Mouse (Mus musculus) left cerebral cortex, postnatal 14 days (tissue): ENCODE results near the gene Htr1f. TPM values are rescaled to one million over a fixed set of nuclear protein-coding genes. Genes with fewer than 3 reads are reported as not detected.
A peak's percentile ranks its signal among the peaks of the same experiment; 100 is the strongest.

Experiments
- DNase-seq, 2 experiments: peaks; one replicate each; pipeline ENCODE4 v3.0.0; 2021 to 2022; ENCODE audit warnings: low spot score in 2 of 2, mixed read lengths in 1 of 2
- intact Hi-C: fragments of 180-260 bp; cut with DNase I; formaldehyde crosslinking; loops from one replicate; pipeline ENCODE4 v1.15.1; 2025
- total RNA-seq, 2 experiments: library from RNA; stranded (reverse); gene quantifications; 2 replicates each; pipeline ENCODE4 v1.2.3; 2021

Htr1f gene
- total RNA-seq, 2 experiments from 2014 or later = 5.2 to 5.7 TPM

DNA sequence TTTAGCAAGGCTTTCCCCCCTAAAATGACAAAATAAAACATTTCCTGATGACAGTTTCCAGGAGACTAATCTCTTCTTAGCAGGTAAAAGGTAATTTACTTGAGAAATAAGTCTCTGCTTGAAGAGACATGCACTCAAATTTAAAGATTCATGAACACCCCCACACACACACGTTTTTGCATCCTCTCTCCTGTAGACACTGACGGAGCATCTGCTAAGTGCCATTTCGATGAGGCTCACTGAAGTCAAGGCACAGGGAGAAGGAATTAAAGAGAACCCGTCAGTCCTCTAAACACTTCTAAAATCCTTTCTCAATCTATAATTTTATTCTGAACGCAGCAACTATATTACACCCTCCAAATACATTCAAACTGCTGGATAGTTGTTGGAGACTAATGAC is 131.0 kb downstream of the Htr1f start:
- intact Hi-C loops = no loop called here
- peak in 1 of 2 experiments; percentile 14 for DNase-seq

DNA sequence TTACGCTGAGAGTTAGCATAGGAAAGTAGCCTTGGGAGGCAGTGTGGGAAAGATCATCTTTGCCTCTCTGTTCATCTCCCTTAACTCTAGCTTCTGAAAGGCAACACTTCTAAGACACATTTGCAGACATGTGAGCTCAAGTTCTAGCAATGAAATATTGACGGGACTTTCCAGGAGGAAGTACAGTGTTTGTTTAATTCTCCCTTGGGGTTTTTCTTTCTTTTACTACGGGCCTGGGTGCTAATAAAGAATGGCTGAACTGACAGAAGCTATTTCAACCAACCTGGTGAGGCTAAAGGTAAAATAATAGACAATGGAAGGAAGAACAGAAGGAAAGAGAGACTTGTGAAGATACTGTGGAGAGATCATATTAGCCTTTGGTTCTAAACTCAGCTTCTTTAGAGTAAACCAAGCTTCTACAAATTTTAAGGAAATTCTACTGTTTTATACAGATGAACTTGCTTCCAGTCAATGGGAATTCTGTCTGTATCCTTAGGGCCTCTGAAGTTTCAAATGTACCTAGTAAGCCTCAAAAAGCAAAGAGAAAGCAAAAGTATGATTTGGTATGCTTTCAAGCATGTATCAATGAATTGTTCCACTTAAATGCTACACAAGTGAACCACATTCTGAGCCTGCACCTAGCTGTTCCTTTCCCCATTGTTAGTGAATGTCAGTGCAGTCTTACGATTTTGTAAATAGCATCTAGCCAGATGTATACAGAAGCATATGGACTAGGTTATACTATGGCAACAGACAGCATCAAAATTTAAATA is 131.9 kb downstream of the Htr1f start:
- DNase-seq = no peak
- intact Hi-C loops = no loop called here

DNA sequence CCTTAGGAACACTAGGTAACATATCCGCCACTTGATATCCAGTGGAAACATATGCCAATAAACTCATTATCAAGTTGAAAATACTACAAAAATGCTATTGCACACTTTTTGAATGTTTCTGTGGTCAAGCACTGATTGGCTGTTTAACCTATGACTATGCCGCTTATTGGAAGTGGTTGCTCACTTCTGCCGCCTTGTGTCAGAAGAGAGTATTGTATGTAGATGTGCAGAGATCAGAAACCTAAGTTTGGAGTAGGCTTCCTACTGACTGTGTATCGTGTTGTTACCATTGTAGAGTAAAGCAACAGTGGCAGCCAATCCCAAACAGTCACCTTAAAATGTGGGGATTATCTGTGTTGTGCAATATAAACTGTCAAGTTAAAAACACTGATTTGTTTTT is 144.0 kb downstream of the Htr1f start:
- no peak for DNase-seq
- intact Hi-C loops = no loop called here

DNA sequence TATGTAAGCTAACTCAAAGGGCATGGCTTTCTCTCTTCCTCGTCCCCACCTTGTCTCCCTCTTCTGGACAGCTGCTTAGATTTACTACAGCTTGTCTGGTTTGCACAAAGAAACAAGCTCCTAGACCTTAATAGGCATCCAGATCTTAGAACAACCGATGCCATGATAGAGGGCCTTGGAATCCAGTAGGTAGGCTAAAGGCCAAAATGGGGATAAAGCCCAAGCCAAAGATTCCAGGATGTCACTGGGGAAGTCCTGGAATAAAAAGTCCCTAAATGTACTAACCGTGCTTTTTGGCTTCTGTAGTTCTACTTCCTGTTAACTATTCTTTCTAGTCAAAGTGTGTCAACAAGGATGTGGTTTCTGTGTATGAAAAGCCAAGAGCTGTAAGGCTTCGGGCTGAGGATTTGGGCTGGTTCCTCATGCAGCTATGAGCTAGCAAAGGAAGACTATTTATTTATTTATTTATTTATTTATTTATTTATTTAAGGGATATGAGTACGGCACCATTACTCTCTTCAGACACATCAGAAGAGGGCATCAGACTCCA is 163.9 kb downstream of the Htr1f start:
- no peak for DNase-seq
- intact Hi-C loops = no loop called here

DNA sequence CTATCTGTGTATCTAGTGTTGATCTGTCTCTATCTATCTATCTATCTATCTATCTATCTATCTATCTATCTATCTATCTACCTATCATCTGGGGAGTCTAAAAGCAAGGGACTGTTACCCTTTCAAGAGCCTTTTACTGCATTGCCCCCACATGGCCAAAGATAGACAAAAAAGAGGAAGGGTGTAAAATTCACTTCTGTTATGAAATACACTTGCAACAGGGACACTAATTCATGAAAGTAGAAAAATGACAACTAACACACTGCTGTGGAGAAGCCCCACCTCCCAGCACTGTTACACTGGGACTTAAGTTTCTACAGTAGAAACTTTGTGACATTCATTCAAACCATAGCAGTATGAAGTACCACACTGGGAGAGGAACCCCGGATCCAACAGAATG is 170.9 kb downstream of the Htr1f start:
- intact Hi-C loops = no loop called here
- no peak for DNase-seq

DNA sequence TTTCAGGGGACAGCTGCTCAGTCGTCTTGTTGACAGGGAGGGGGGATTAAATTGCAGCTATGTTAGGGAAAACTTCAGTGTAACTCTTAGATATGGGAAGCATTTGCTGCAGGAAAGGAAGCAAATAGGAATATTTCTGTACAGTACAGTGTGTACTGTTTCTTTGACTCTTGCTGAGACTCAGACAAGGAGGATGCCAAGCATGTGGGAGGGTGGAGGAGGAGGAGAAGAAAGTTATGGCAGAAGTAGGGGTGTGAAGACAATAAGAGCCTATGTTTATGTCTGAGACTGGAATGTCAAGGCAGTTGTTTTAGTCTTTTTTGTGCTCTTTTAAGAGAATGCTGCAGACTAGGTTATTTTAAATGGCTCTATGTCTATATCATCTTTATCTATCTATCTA is 171.6 kb downstream of the Htr1f start:
- intact Hi-C loops = no loop called here

DNA sequence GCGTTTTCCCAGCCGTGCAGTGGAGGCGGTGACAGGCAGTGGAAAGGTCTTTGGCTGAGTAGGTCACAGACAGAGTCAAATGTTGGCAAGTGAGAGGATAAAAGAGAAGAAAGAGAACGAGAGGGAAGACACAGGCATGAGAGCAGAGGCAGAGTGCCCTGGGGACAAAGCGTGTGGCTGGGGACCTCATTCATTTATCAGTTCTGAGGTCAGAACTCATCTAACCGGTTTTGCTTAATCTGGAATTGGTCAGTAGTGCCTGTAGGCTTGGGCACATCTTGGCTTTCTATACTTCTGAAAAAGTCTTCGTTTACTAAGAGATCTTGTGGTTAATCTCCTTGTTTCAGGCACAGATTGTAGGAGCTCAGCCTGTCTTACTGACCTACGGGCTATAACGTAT is 182.2 kb downstream of the Htr1f start:
- DNase-seq = no peak
- intact Hi-C loops = no loop called here

More for the DNA sequence above, 171.6 kb downstream of the Htr1f start:
- DNase-seq = peak; percentile 16 to 52

DNA sequence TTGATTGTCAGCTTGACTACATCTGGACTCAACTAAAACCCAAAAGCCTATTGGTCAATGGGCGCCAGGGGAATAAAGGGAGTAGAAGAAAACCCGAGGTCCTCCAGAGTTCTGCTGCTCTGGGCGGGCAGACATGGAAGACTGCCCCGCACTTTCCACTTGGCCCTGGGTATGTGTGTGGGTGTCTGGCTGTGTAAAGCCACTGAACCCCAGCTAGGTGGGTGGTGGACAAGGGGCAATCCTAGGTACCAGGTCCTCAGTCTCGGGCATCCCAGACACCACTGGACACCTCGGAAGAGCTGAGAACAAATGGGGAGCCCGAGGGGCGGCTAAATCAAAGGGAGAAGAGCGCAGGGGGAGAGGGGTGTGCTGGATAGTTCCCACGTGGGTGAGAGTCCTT is 196.9 kb downstream of the Htr1f start:
- intact Hi-C loops = loop anchor here (10.0 kb wide), 1 partner anchor 1106 kb away; no protein-coding TSS in a partner anchor

DNA sequence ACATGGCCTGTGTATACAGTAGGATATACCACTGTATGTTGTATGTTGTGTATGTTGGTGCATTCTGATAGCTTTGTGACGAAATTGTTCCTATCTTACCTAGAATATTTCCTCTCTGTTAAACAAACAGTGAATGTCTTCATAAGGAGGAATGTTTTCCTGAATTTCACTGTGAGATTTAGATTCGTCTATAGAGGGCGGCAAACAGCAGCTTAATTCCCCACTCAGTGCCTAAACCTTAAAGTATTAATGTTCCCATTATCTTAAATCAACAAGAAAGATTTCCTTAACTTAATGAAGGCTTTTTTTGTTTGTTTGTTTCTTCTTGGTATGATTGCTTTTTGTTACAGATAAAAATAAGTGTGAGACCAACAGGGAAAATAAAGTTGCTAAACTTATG is 198.5 kb downstream of the Htr1f start:
- peak; percentile 14 to 45 for DNase-seq
- intact Hi-C loops = loop anchor here (2.0 to 10.0 kb wide), 2 partner anchors 568 to 1108 kb away; no protein-coding TSS in a partner anchor

More for the DNA sequence above, 196.9 kb downstream of the Htr1f start:
- no peak for DNase-seq

DNA sequence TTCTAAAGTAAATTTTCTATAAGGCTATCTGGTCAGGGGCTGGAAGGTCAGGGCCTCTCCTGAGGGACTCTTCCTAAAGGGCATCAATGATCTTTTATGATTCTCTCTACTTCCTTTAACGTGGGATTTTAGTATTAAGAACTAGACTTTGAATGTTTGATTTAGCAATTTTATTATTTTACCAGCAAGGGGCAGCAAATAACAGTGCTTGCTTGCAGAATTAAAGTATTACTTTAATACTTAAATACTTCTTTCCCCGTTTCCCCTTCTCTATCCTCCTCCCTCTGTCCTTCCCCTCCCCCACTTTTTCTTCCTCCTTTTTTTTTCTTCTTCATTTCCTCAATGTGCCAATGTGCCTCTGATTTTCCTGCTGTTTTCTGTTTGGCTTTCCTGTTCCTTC is 202.3 kb downstream of the Htr1f start:
- DNase-seq = no peak
- intact Hi-C loops = loop anchor here (2.0 to 10.0 kb wide), 2 partner anchors 593 to 1111 kb away; no protein-coding TSS in a partner anchor

DNA sequence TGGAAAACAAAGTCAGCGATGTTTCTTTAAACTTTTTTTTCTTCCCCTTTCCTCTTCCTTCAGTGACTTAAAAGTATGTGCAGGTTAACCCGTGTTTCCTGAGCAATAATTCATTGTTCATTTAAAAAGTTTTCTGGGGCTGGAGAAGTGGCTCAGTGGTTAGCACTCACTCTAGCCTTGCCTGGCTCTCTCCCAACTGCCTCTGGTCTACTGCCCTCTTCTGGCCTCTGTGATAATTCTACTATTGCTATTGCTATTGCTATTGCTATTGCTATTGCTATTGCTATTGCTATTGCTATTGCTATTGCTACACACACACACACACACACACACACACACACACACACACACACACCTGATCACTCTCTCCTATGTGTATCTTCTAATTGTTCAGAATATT is 206.6 kb downstream of the Htr1f start:
- intact Hi-C loops = no loop called here
- no peak for DNase-seq

DNA sequence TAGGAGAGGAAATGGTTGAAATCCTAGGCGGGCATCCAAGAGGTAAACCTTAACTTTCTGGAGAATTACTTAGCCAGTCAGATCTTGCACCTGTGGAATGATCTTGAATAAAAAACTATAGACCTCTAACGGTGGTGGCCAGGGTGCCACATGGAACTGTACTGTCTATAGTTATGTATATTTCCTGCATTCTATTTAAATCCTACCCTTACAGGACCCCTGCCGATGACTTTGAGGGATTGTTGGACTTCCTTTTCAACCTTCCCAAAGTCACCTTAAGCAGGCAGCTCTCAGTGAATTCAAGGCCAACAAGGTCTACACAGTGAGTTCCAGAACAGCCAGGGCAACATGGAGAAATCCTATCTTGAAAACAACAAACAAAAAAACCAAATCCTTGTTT is 216.2 kb downstream of the Htr1f start:
- no peak for DNase-seq
- intact Hi-C loops = no loop called here

DNA sequence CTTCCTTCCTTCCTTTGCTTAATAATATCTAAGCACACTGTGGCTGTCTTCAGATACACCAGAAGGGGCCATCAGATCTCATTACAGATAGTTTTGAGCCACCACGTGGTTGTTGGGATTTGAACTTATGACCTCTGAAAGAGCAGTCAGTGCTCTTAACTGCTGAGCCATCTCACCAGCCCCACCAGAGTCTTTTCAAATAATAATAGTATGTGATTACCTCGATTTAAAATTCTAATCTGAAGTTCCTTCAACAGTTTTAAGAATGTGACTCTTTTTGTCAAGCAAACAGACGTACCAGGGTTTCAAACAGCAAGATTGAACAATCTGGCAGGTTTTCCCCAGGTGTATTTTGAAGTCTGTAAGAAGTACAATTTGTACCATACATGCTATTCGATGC is 220.1 kb downstream of the Htr1f start:
- DNase-seq = no peak
- intact Hi-C loops = no loop called here

DNA sequence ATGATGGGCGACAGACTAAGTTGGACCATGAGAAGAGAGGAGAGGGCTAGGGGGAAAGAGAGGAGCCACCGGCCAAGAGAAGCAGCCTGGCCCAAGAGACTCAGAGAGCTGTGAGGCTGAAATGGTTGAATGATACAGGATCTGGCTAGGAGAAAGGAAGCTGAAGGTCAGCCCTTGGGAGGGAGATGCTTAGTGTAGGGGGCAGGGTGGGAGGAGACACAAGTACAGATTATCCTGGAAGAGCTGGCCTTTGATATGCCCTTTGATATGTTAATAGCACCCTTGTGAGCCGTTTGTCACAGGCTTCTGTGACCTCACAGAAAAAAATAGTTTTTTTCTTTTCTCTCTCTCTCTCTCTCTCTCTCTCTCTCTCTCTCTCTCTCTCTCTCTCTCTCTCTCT is 220.5 kb downstream of the Htr1f start:
- DNase-seq = no peak
- intact Hi-C loops = no loop called here

DNA sequence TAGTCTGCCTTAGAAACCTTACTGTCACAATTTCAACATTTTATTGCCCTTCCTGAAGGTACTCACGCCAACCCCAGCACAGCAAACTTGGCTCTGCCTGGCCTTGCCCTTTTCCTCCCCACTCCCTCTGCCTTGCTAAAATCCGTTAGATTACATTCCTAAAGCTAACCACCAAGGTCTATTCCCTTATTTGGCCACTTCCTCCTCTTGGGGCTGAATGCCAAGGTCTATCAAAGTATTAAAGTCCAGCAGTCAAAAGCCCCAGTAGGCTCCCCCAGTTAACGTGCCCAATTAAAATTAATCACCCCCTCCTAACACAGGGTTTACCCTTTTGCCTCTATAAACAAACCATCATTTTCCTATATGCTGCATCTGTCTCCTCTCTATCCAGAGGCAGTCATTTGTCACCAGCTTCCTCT is 221.2 kb downstream of the Htr1f start:
- intact Hi-C loops = no loop called here
- DNase-seq = no peak

DNA sequence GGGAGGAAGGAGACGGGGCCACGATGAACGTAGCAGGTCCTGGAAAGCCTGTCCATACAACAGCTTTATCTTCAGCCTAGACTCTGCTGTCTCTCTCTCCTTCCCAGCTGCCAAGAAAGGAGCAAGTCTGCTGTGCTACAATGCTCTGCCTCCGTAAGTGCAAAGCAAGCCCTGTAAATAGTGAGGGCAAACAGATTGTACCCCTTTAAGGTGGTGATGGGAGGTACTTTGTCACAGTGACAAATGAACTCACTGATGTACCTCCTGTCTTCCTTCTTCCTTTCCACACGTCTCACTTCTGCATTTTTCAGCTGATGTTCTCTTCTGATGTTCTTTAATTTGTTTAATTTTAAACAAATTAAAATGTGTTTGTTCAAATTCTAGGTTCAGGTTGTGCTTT is 221.8 kb downstream of the Htr1f start:
- no peak for DNase-seq
- intact Hi-C loops = no loop called here

DNA sequence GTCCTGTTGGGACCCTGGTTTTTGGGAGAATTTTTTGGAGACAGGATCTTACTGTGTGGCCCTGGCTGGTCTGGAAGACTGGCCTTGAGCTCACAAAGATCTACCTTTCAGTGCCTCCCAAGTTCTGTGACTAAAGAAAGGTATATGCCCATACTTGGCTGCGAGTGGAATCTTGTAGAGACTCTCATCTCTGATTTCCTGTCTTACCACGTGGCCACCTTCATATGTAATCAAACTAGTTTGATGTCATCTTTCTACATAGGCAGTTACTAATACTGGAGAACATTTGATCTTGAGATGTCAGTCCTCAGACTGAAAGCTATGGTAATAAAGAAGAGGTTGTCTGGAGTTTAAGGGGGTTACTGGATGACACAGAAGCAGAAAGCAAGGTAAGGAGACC is 224.2 kb downstream of the Htr1f start:
- no peak for DNase-seq
- intact Hi-C loops = no loop called here

DNA sequence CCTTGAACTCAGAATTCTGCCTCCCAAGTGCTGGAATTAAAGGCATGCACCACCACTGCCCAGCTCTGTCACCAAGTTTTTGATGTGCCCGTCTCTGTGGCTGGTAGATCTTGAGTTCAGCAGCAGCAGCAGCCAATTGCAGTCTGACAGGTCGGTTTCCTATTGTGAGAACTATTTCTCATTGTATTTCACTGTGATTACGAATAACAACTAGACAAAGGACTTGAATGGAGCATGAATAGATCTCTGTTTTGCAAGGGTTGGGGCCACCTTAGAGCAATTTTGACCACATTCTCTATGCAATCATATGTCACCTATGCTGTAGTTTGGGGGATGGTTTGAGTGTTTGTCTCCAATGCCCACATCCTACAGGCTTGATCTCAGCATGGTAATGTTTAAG is 224.7 kb downstream of the Htr1f start:
- DNase-seq = no peak
- intact Hi-C loops = no loop called here

DNA sequence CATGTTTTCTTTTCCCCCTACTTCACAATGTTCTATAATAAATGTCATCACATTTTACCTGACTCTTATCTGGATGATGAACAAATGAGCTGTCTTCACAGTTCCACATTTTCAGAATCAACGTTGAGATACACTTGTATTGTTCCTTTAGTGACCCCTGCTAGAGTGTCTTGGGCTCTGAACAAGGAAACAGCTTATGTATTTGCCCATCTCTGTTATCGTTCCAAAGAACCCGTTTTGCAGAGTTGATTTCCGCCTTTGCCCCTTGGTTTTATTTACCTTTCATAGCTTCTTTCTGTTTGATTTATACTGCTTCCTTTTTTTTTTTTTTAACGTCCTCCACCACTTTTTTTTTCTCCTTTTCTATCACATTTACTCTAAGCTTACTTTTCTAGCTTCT is 225.9 kb downstream of the Htr1f start:
- intact Hi-C loops = no loop called here
- no peak for DNase-seq

DNA sequence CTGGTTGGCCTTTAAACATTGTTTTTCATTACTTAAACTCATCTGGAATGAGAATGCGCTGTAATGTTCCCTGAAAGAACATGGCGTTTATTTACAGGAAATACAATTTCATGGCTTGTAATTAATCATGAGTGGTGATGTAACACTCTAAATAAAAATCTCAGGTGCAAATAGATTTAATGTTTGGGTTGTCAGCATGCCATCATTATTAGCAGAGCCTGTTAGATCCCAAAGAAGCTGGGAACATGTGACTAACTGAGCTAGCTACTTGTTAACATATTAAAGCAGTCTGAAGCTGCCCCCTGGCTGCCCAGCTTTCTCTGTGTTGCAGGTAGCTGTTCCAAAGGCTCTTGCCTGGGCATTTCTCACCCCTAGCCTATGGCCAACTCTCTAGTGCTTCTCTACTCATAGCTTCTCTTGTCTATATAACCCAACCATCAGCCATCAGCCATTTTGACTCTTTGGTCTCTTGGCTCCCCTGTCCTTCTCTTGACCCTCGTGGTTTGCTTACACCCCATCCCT is 227.0 kb downstream of the Htr1f start:
- DNase-seq = no peak
- intact Hi-C loops = no loop called here

DNA sequence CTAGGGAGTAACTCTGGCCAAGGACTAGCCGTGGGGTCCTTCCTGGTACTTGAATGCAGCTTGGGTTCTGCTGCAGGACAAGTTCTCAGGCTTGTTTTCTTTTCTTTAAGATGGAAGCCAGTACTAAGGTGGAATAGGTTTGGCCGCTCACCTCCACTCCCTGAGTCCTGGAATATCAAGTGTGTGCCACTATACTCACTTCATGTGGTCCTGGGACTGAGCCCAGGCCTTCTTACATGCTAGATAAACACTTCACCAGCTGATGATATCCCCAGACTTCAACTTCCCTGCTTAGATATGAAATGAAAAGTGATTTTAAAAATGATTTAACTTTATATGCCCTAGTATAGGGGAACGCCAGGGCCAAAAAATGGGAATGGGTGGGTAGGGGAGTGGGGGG is 228.3 kb downstream of the Htr1f start:
- intact Hi-C loops = no loop called here
- DNase-seq = no peak
